Mouse (Mus musculus): ENCODE results near the gene Adam12.

The Adam12 gene

GRCm38 (mm10) chr7:134079980-134080725 is 151.8 kb downstream of the Adam12 start:
- no peak for DNase-seq (ENCODE audit: low read depth)

GRCm38 (mm10) chr7:134077684-134078083 is 154.3 kb downstream of the Adam12 start:
- DNase-seq (ENCODE audit: low read depth), result no peak

DNA sequence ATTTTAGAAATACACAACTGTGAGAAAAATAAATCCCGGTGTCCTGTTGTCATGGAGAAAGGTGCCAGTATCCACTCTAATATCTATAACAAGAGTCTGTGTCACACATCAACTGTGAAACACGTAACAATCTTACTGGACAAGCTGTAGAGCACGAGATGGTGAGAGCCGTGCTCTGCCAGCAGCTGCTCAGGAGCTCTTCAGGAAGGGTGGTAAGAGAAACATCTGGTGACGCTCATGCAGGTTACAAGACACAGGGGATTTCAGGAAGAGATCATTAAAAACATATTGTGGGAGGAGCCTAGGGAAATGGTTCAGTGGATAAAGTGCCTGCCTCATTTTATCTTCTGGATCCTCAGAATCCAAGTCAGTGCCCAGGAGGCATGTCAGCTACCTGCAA is 158.9 kb downstream of the Adam12 start:
- no peak for DNase-seq (ENCODE audit: low read depth)

DNA sequence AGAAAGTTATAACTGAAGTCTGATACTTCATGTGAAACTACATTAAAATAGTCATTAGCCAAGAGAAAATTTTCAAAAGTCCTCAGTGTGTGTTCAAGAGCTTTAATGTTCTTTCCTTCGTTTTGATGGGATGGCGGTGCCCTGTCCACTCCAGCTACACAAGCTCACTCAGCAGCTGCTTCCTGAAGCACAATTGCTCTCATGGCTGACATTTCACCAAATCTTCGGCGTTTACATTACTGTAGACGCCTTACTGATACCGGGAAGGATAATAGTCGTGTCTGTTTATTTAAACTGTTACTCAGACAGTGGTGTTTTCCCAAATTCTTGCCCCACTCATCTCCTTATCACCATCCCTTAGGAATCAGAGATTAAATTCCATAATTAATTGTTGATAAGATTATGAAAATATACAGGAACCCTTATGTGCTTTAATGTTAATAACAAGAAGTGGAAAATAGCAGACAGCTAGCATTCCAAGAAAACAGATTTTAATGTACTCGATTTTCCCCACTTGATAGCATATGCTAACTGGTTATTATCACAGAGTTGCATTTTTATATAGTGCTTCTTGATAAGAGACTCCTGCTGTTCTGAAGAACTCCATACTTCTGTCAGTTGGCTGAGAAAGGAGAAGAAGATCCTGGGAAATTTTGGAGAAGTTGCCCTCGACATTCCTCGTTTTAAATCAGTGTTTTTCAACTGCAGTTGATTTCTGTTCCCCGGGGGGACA is 160.6 kb downstream of the Adam12 start:
- DNase-seq (ENCODE audit: low read depth), result no peak

DNA sequence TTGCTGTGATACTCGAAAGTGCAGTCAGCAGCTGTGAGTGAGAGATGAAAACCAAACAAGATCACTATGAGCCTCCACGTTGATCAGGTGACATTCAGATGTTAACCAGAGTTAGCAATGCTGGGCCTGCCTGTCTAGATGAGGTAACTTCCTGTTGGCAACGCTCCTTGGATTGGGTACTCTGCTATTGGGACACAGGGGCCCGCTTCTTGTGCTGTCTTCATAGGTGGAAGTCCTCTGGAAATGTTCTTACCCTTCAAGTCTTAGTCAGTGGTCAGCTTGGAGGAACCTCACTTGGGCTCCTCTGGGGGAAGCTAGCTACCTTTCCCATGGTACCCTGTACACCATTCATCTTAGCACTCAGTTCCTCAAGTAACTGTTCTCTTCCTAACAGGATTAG is 169.3 kb downstream of the Adam12 start:
- no peak for DNase-seq (ENCODE audit: low read depth)

GRCm38 (mm10) chr7:134052486-134052885 is 179.5 kb downstream of the Adam12 start:
- DNase-seq (ENCODE audit: low read depth), result no peak

GRCm38 (mm10) chr7:134050371-134050770 is 181.6 kb downstream of the Adam12 start:
- no peak for DNase-seq (ENCODE audit: low read depth)

DNA sequence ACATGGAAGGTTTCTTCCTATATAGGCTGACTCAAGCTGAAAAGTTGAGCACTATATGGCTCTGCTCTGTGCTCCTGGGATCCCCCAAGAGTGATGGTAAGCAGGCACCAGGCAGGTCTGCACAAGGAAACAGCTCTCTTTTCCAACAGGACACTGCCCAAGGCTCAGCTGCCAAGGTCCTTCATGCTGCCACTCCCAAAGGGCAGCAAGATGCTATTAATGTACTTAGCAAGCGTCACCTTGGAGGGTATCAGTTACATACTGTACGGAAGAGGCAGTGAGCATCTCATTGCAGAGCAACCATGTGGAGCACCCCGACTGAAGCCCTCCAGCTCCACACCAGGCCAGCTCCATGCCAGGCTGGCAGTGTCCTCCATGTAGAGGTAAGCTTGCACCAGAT is 185.6 kb downstream of the Adam12 start:
- DNase-seq (ENCODE audit: low read depth), result no peak

- DNase-seq (ENCODE audit: low read depth), result no peak
These were observed 188.4 kb downstream of the Adam12 start for GRCm38 (mm10) chr7:134043576-134043975.

- DNase-seq (ENCODE audit: low read depth), result no peak
These were observed 189.3 kb downstream of the Adam12 start for GRCm38 (mm10) chr7:134042614-134043013.

DNA sequence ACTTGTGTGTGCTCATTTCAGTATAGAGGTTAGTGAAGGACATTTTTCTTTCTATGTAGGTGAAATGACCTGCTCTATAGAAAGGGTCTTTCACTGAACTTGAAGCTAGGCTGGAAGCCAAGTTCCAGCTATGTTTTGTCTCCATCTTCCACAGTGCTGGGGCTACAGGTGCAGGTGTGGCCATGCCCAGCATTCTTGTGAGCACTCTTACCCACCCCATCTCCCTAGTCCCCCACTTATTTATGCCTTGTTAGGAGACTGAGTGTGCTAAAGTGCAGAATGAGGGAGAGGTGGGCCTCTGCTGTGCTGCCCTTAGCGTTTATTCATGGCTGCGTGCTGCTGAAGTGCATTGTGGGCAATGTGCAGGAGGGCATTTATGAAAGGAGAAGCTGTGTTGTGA is 198.0 kb downstream of the Adam12 start:
- DNase-seq (ENCODE audit: low read depth), result no peak

GRCm38 (mm10) chr7:134032959-134033366 is 199.0 kb downstream of the Adam12 start:
- no peak for DNase-seq (ENCODE audit: low read depth)

GRCm38 (mm10) chr7:134031787-134032186 is 200.2 kb downstream of the Adam12 start:
- no peak for DNase-seq (ENCODE audit: low read depth)

- DNase-seq (ENCODE audit: low read depth), result no peak
These were observed 200.7 kb downstream of the Adam12 start for GRCm38 (mm10) chr7:134031256-134031655.

GRCm38 (mm10) chr7:134028281-134028830 is 203.6 kb downstream of the Adam12 start:
- DNase-seq (ENCODE audit: low read depth), result no peak

DNA sequence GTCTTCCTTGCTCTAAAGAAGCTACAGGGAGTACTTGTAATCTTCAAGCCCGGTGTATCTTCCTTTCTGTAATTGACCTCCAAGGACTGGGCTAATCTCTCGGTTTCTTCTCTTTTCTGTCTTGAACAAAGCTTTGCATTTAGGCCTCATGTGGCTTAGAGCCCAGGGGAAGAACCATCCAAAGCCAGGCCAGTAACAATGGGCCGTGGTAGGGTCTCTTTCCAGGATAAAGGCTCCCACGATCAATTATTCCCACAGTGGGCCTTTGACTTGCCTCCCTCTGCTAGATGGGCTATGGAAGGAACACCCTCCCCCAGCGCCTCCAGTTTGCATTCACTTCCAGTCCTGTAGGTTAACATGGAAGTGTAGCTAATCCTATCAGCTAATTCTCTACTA is 204.9 kb downstream of the Adam12 start:
- DNase-seq (ENCODE audit: low read depth), result no peak

- no peak for DNase-seq (ENCODE audit: low read depth)
These were observed 205.5 kb downstream of the Adam12 start for GRCm38 (mm10) chr7:134026200-134027019.

DNA sequence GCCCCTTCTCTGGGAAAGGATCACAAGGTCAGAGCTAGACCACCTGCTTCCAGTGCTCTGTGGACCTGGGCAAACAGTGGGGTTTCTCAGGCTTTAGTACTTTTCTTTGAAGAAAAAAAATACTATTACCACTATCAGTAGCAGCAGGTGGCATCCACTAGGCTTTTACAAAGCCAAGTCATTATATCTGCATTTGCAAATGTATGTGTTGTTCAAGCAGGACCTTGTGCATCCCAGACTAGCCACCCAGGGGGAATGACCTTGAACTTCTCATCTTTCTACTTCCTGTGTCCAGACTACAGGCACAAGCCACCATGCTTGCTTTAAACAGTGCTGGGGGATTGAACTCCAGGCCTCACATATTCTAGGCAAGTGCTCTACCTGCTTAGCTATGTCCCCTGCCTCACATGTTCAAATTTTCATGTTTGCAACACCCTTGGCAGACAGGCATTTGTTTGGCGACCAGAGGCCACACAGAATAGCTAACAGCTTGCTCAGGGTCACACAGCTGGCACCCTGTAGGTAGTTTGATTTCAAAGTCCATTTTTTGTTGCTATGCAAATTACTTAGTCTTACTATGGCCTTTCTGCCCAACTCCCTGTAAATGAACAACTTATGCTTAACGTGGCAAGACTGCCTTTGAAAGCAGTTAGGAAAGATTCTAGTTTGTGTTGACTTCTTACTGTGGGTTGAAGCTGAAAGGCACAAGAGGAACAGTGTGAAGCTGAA is 209.6 kb downstream of the Adam12 start:
- no peak for DNase-seq (ENCODE audit: low read depth)

DNA sequence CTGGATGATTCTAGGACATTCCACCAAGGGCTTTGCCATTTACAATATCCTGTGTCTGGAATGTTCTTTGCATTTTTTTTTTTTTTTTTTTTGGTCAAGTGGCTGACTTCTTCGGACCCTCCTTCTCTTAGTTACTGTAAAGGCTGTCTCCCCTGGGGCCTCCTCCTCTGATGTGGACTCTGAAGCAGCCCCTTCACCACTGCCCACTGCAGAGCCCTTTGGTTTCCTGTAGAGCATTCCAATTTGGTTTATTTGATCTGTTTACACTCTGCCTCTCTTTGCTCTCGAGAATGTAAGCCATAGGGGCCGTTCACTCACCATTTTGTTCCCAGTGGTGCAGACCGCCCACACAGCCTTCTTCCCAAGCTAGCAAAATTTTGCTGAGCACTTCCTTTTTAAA is 216.7 kb downstream of the Adam12 start:
- DNase-seq (ENCODE audit: low read depth), result no peak

DNA sequence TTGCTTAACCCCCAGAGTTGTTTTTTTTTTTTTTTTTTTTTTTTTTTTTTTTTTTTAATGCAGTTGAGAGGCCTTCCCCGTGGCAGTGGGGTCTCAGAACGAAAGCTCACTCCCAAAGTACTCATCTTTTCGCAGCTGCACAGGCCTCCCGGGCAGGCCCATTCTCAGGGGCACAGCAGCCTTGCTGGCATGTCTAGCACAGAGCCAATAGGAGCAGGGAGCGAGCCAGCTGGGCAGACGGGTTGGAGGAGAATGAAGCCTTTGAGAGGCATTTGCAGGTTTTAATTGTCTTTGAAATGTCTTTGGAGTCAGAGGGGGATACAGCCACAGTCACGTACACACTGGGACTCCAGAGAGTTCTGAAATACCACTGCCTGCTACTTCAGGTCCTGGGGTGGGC is 217.2 kb downstream of the Adam12 start:
- DNase-seq (ENCODE audit: low read depth), result no peak

DNA sequence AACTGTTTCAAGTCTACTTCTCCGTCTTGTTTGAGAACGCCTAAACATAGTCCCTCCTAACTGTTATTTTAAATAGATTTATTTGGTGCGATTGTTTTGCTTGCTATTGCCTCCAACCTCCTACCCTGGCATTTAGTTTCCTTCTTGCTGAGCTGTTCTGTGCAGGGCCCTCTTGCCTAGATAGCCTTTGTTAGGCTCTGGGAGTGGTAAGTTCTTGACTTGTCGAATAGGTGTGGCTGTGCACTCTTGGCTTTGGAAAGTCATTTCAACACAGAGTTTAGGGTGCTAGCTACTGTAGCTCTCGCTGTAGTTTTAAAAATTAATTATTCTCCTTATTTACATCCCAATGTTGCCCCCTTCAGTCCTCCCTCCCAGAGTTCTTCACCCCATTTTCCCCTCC is 222.8 kb downstream of the Adam12 start:
- DNase-seq (ENCODE audit: low read depth), result no peak

- no peak for DNase-seq (ENCODE audit: low read depth)
These were observed 224.0 kb downstream of the Adam12 start for GRCm38 (mm10) chr7:134007942-134008361.
